Mouse (Mus musculus) mouse trophoblast stem cell (cell line): Measurements from ENCODE around the gene Spn.

Experiments
- in situ Hi-C, 2 experiments: fragments of 300-500 bp; cut with MseI, MboI; formaldehyde crosslinking; loops; 2 replicates in 1 of 2; 3 replicates in 1 of 2; pipeline ENCODE4 v1.15.1; 2025

The Spn gene

DNA sequence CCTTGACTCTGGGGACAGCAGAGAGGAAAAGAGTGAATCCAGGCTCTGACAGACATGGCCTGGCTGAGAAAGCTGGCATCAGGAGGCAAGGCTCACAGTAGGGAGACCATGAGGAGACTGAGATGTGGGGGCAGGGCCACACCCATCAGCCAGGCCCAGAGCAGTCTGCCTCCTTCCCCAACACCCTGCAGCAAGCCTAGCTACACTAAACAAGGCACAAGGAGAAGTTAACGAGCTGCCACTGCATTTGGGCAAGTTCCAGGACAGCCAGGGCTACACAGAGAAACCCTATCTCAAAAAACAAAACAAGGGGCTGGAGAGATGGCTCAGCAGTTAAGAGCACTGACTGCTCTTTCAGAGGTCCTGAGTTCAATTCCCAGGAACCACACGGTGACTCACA is 4.6 kb upstream of the Spn start:
- in situ Hi-C loops = loop anchor here in 1 of 2 experiments (5.0 kb wide), 1 partner anchor 40 kb away; no protein-coding TSS in a partner anchor

DNA sequence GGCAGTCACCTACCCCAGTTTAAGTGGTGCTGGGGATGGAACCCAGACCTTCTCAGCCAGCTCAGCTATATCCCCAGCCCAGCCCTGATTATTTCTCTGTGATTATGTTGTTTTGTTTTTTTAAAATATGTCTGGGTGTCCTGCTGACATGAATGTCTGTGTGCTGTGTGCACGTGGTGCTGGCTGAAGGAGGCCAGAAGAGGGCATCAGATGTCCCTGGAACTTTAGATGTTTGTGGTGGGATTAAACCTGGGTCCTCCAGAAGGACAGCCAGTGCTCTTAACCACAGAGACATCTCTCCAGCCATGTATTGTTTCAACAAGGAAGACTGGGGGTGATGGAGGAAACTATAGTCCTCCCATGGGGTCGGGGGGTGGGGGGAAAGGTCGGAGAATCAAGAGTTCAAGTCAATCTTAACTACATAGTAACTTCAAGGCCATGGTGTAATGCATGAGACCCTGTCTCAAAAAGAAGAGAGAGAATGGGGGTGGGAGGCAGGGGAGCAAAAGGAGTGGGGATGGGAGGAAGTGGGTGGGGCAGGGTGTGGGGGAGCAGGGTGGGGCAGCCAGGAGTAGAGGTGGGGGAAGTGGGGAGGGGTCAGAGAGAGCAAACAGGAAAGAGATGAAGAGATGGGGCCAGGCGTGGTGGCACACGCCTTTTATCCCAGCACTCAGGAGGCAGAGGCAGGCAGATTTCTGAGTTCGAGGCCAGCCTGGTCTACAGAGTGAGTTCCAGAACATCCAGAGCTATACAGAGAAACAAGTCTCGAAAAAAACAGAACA is 3.2 kb upstream of the Spn start:
- in situ Hi-C loops = loop anchor here in 1 of 2 experiments (5.0 kb wide), 1 partner anchor 41 kb away; no protein-coding TSS in a partner anchor

DNA sequence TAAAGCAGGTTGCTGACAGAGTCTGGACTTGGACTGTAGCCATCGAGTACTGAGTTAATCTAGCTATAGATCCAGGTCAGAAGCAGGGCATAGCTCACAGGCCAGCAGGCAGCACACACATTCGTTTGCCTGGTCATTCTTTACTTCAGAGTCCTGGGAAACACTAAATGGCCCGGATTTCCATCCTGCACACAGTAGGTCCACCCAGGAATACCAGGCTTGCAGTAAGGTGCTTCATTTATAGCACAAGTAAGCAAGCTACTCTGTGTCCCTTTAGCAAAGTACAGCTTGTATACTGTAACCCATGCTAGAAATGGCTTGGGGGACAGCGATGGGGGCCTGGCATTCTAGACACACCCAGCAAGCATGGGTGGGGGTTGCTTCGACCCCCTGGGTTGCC is 1.9 kb upstream of the Spn start:
- in situ Hi-C loops = no loop called here

DNA sequence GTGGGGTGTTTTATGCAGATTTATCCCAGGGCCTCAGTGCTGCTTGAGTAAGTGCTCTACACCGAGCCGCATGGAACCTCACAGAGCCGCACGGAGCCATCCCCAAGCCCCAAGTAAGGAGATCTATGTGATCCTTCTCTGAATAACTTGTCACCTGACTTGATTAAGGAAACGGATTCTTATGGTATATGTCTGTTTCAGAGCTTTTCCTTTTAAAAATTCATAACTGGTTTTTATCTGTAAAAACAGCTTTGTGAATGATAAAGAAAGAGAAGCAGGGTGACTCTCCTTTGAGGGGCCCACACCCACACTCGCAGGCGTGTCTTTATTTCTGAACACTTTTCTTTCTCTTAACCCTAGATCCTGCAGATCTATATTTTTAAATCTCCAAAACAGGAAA is 1.5 kb upstream of the Spn start:
- in situ Hi-C loops = no loop called here

DNA sequence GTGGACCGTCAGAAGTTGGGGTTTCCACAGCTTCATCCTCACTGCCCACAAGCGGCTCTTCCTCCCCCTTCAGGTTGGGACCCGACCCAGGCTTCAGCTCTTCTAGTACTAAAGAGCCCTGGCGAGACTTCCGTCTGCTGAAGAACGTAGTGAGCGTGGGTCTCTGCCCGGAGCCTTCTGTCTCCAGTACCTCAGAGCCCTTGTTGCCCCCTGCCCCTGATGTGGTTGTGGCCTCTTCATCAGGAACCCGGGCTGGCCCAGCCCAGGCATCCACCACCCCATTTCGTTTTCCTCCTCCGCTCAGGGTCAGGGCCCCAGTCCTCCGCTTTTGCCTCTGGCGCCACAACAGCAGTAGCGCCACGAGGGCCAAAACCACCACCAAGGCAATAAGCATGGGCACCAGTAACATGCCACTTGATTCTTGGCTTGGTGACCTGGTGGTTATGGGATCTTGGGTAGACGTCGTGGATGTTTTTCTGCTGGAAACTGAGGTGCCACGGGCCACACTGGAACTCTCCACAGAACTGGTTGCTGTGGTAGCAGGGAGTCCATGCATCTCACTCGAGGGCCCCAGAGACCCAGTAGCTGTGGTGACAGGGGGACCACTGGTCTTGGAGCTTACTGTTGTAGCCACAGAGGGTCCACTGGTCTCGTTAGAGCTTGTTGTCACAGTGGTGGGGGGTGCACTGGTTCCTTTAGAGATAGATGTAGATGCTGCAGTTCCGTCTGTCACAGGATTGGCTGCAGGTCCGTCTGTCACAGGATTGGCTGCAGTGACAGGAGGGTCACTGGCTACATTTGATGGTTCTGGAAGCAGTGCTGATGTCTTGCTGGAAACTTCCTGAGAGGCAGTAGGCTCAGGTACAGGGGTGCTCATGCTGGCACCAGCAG is 1.2 kb downstream of the Spn start:
- in situ Hi-C loops = no loop called here

DNA sequence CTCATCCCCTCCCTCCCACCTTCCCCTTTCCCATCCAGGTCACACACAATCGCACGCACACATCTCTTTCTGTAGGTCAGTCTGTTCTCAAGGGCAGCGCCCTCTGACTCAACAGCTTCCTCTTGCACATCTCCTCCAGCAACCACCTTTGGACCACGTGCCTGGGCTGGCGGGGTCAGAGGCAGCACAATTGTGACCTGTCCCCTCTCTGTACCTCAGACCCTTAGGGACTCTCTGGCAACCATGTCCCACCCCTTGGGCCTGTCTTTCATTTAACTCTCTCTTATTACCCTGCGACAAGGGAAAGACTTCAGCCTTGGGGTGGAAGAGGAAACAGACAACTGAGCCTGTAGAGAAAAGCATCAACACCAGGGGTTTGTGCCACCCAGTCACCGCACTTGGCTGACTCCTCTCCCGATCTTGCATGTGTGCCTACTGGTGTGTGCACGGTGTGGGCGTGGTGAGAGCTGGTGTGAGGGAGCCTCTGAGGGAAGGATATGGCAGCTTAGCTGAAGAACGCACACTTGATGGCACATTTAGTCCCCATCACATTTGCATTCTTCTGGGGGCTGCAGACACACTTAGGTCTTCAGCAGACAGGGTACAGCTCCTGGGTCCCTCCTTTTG is 2.7 kb downstream of the Spn start:
- in situ Hi-C loops = loop anchor here in 1 of 2 experiments (5.0 kb wide), 1 partner anchor 52 kb away; no protein-coding TSS in a partner anchor

DNA sequence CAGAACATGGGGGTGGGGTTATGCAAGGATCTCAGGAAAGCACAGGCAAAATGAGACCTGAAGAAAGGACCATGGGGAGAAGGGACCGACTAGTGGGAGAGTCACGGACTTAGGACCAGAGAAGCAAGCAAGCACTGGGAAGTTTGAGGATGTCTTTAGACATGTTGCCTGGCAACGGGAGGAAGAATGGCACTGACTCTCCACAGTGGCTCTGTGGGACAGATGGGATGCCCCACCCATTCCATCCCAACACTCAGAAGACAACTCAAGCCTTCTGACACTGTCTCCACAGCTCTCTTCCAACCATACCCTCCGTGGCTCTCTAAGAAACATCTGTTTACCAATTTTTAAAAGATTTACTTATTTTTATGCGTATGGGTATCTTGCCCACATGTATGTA is 4.5 kb downstream of the Spn start:
- in situ Hi-C loops = loop anchor here in 1 of 2 experiments (5.0 kb wide), 1 partner anchor 54 kb away; no protein-coding TSS in a partner anchor

DNA sequence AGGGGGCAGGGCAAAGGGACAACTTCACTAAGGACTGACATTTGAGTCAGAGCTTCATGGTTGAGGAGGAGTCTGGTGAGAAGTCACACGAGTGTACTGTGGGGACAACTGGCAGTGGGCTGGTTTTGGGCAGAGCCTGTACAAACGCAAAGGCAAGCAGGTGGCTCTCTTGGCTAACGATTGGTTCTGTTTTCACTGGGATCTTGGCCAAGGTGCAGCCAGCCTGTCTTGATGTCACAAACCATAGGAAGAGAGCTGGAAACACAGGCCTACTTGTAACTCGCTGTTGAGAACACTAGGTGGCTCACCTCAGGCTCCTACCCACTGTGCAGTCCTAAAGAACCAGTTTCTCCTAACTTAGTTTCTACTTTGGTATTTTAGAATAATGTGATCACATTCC is 8.0 kb downstream of the Spn start:
- in situ Hi-C loops = loop anchor here in 1 of 2 experiments (5.0 kb wide), 1 partner anchor 58 kb away; no protein-coding TSS in a partner anchor

DNA sequence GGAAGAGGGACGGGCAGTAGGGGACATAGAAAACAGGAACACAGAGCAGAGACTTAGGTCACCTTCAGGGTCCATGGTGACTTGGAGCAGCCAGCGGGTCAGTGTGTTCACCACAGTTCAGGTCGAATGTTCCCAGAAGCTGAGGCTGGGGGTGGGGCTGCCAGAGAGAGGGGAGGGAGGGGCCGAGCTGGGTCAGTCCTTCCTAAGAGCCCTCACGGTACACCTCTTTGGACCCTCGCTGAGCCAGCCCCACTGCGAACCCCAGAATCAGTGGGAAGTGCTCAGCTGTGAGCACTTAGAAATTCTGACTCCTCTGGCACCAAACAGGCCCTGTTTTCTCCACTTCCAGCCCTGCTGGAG is 15.7 kb downstream of the Spn start, which contains the start of gene Qprt:
Gene Qprt, minus strand, starts transcription at position 316 of the 360 bp plus-strand sequence.
- in situ Hi-C loops = no loop called here

DNA sequence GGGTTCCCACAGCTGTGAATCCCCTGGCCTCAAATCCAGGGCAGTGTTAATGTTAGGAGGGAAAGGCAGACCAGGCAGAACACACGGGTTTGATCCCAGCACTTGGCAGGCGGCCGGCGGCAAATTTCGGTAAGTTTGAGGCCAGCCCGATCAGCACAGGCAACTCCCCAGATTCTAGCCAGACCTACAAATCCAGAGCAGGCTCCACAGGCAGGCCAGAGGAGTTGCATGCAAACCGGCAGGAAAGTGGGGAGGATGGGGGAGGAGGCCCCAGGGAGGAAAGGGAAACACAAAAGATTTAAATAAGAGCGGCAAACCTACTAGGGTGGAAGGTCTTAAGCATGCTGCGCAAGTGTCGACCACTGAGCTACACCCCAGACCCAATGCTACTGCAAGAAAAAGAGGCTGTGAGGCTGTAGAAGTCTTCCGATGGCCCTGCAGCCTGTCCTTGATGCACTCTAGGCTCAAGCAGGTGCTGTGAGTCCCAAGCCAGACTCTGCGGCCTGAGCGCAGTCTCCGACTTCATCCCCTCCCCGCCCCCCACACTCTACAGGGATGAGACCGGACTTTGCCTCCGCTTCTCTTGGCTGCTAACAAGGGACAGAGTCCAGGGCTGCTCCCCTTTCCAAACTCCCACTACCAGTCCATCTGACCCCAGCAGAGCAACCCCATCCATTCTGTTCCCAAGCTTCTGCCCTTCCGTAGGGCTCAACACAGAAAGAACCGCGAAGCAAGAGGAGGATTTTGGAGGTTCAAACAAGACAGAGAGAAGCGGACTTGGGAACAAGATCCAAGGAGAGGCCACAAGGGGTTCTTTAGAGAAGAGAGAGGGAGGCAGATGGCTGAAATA is 16.3 kb downstream of the Spn start:
- in situ Hi-C loops = no loop called here

DNA sequence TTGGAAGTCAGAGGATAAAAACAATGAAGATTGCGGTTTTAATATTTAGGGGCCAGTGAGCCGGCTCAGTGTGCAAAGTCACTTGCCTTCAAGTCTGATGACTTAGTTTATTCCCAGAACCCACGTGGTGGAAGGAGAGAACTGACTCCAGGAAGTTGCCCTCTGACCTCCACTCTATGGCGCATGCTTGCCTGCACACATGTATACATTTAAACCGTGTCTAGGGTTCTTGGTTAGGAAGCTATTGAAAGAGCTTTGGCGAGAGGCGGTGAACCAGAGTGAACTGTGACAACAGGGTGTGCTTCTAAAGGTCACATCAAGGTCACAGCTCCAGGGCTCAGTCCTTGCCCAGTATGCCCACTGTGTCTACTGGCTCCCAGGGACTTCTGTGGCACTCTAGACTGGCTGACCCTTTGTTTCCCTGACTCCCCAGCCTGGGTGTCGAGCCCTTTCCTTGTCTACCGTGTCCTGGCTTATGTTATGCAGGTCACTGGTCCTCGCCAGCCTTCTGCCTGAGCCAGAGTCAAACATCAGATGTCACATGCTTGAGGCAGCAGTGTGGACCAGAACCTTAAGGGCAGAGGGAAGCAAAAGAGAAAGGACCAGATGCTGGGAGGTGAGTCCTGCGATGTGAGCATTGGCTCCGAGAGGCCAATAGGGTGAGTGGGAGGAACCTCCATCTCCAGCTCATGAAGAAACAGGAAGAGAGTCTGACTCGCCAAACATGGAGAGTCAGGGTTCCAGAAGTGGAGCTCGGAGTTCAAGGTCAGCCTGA is 18.8 kb downstream of the Spn start:
- in situ Hi-C loops = no loop called here

DNA sequence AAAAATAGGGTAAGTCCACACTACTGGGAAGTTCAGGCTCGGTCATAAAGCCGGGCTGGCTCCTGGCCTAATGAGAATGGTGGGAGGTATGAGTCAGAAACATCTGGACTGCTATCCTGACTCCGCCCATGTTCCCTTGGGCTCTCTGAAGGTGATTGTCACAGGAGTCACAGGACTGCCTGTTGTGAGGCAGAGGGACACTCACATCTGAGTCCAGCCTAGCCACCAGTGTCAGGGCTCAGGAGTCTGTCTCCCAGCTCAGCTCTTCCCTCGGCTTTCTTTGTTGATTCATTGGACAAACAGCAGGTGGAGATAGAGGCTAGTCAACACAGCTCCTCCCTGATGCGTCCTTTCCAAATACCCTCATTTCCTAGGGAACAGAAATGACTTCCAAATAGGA is 19.7 kb downstream of the Spn start:
- in situ Hi-C loops = no loop called here

DNA sequence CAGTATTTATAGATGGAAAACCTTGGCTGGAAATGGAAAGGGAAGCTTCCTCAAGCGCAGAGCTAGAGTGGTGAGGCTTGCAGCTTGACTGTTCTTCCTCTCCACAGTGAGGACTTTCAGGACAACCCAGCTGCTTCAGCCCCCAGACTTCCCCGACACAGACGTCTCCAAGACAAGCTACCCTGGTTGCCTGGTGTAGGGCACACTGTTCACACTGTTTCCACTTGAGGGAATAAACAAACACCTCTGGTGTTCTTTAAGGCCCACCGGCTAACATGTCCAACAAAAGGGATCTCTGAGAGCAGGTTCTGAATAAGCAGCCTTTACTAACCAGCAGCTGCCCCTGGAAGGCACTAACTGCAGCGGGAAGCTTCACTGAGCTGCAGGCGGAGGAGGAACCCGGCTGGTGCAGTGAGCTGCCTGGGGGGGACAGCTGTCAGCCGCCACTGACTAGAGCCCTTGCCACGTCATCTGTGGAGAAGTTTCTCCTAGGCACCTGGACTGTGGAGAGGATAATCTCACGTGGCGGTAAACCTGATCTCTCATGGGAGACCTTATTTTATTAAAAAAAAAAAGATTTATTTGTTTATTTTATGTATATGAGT is 21.2 kb downstream of the Spn start:
- in situ Hi-C loops = no loop called here

DNA sequence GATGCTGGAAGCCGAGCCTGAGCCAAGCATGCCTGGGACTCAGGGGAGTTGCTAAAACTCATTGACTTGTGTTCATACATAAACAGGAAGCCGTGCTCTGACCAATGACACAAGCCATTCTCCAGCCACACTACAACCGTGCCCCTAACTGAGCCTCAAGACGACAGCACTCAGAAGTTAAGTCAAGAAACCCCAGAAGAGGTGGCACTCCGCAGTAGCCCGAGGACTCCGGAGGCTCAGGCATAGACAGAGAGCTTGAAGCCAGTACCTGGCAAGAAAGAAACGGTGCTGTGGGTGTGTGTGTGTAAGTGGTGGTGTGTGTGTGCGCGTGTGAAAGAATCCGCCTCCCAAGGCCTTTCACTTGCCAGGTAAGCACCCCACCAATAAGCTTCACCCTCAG is 22.7 kb downstream of the Spn start:
- in situ Hi-C loops = no loop called here

DNA sequence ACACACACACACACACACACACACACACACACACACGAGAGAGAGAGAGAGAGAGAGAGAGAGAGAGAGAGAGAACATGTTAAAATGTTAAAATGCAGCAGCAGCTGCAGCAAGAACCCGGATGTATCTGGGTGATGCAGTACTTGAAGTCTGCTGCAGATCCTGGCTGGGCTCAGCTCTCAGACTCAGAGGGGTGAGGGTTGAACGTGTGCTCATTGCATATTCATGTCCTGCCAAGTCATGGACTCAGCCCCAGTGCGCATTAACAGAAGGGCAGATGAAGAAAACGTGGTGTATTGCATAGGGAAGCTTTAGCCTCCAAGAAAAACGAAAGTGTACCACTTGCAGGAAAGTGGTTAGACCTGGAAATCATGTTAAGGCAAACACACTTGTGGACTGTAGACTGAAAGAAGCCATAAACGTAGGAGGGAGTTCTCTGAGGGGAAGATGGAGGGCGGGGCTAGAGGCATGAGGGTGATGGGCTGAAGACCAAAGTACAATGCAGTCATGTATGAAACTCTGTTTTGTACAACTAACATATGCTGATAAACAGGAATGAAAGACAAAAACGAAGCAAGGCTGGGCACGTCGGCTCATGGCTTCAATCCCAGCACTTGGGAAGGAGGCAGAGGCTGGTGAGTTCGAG is 23.9 kb downstream of the Spn start:
- in situ Hi-C loops = no loop called here

DNA sequence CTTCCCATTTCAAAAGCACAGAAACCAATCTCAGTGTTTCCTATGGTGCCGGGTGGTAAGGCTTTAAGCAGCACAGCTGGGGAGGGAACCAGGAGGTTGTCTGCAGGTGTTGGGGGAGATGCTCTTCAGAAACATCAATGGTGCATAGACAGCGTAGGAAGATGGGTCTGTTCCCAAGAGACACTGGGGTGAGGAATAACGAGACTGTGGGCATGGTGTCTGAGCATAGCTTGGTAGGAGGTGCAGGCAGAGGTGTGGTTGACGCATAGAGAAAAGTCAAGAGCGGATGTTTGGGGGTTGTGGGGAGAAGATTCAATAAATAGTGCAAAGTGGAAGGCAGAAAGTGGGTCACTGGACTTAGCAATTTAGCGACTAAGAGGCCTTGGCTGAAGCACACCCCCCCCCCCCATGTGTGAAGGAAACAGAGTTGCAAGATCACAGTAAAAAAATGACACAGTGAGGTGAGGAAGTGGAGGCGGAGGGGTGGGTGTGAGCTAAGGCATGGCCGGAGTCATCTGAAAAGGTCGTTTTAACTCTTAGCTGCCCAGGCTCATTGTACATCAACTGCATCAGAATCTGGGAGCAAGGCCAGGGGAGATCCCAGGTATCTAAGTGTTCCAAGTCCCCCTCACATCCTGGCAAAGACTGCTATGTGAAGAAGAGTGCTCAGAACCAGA is 24.6 kb downstream of the Spn start:
- in situ Hi-C loops = no loop called here

DNA sequence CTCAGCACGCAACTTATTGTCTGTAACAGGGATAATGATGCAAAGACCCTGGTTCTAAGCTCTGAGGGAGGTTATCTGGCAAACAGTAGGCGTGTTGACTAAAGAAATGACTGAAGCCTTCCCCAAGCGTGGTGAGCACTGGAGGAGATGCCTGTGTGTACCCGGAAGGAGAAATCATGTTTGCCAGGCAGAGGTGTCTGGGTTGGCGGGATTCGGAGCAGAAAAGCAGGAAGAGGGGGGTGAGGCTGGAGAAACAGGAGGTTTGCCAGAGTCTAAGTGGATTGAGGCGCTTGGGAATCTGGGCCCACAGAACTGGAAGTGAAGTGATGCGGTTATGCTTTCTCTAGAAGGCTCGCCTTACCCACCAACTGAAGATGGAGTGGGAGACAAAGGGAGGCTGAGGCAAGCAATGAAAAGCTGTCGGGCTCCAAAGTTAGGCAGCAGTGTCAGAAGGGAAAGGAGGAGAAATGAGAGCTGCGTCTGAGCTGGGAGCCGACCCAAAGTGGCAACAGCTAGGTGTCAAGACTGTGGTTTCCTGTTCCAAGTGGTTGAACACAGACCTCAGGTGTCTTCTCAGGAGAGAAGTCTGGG is 25.3 kb downstream of the Spn start:
- in situ Hi-C loops = no loop called here

DNA sequence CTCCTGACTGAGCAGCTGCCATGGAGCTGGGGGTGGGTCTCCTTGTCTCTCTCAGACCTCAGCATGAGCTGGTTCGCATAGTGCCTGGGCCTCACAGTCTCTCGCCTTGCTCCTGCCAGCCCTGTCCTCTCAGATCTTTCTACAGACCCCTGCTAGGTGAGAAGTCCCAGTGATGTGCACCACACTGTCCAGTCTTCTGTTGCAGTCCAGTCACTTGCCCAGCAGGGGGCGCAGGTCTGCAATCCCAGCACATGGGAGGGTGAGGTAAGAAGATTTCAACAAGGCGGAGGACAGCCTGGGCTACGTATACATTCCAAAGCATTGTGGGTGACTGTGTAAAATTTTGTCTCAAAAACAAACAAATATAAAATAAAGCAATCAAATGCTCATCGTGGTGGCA is 26.2 kb downstream of the Spn start:
- in situ Hi-C loops = no loop called here
